Mouse (Mus musculus) liver, embryonic 14.5 days (tissue): ENCODE data around the gene Olfm2. TPM values are rescaled to one million over a fixed set of nuclear protein-coding genes. Genes with fewer than 3 reads are reported as not detected.

ENCODE experiments used
- ATAC-seq: fragments of 200-750 bp; cut with Nextera tagmentation; 2 replicates; pipeline ENCODE4 v1.8.0; 2017; ENCODE audit warnings: moderate number of reproducible peaks, mild to moderate bottlenecking, moderate library complexity; ENCODE audit not compliant: insufficient read depth
- DNase-seq, 3 experiments: peaks; one replicate each; pipeline ENCODE4 v3.0.0-alpha.2; 2012 to 2013; ENCODE audit warnings: low read depth in 3 of 3, low spot score in 3 of 3
- H3K27ac ChIP-seq: fragments of 300-500 bp; sonication (generic); 2 replicates; pipeline ENCODE4 v1.5.1; 2014; ENCODE audit warnings: moderate library complexity, mild to moderate bottlenecking, control low read depth, inconsistent platforms
- H3K27me3 ChIP-seq: fragments of 300-500 bp; sonication (generic); 2 replicates; pipeline ENCODE4 v1.6.1; 2014; ENCODE audit warnings: mild to moderate bottlenecking, low read length, moderate library complexity; ENCODE audit not compliant: control insufficient read depth, insufficient read depth
- H3K36me3 ChIP-seq: fragments of 300-500 bp; sonication (generic); replicated peaks from 2 replicates; pipeline ENCODE4 v1.6.1; 2014; ENCODE audit warnings: low read depth; ENCODE audit not compliant: control insufficient read depth, insufficient read depth
- H3K4me1 ChIP-seq, 2 experiments: fragments of 200-500 bp in 1 of 2; fragments of 300-500 bp in 1 of 2; sonication (generic) in 1 of 2; replicated peaks; 2 replicates each; pipeline ENCODE4 v1.6.1; 2012 to 2014; ENCODE audit warnings: antibody characterized with exemption in 1 of 2, inconsistent platforms in 1 of 2, low read length in 1 of 2; ENCODE audit not compliant: control insufficient read depth in 2 of 2, insufficient read depth in 2 of 2
- H3K4me2 ChIP-seq: fragments of 300-500 bp; sonication (generic); 2 replicates; pipeline ENCODE4 v1.6.1; 2014; ENCODE audit warnings: low read depth, mild to moderate bottlenecking, control low read depth, moderate library complexity
- H3K4me3 ChIP-seq, 2 experiments: fragments of 200-500 bp in 1 of 2; fragments of 300-500 bp in 1 of 2; sonication (generic) in 1 of 2; 2 replicates each; pipeline ENCODE4 v1.5.1; 2012 to 2014; ENCODE audit warnings: low read depth in 2 of 2, low read length in 2 of 2, mild to moderate bottlenecking in 2 of 2, control low read depth in 1 of 2, inconsistent platforms in 1 of 2, moderate library complexity in 1 of 2; ENCODE audit not compliant: insufficient read depth in 1 of 2
- H3K9ac ChIP-seq: fragments of 300-500 bp; sonication (generic); replicated peaks from 2 replicates; pipeline ENCODE4 v1.6.1; 2014; ENCODE audit warnings: mild to moderate bottlenecking, control low read depth, moderate library complexity
- H3K9me3 ChIP-seq: fragments of 300-500 bp; sonication (generic); 2 replicates; pipeline ENCODE4 v1.6.1; 2016; ENCODE audit warnings: low read length, mixed read lengths; ENCODE audit not compliant: control insufficient read depth
- CTCF ChIP-seq: IDR thresholded peaks from 2 replicates; pipeline ENCODE4 v1.5.1; 2016; ENCODE audit warnings: antibody characterized with exemption, low read depth, control low read depth
- EP300 ChIP-seq: IDR thresholded peaks from 2 replicates; pipeline ENCODE4 v1.6.1; 2016; ENCODE audit warnings: antibody characterized with exemption, low read depth
- WGBS: fragments of 180-500 bp; shearing (Covaris S2); extraction: QIAGEN DNeasy Blood & Tissue Kit; methylation state at CpG from one replicate; pipeline ENCODE4 v1.1.7; 2014; ENCODE audit not compliant: insufficient replicate concordance; 5-methylcytosine and 5-hydroxymethylcytosine counted together
- polyA plus RNA-seq, 2 experiments: library from polyadenylated mRNA; depleted of rRNA in 1 of 2; stranded (reverse) in 1 of 2; unstranded in 1 of 2; fragments of >200 nt; fragmentation: Nextera tagmentation in 1 of 2; extraction: Ambion mirVana in 1 of 2; gene quantifications; 2 replicates each; pipeline versions ENCODE4 v1.2.1 to v1.2.3; 2012 to 2014

The Olfm2 gene
- polyA plus RNA-seq, 2 experiments: 0.06 to 0.10 TPM

DNA sequence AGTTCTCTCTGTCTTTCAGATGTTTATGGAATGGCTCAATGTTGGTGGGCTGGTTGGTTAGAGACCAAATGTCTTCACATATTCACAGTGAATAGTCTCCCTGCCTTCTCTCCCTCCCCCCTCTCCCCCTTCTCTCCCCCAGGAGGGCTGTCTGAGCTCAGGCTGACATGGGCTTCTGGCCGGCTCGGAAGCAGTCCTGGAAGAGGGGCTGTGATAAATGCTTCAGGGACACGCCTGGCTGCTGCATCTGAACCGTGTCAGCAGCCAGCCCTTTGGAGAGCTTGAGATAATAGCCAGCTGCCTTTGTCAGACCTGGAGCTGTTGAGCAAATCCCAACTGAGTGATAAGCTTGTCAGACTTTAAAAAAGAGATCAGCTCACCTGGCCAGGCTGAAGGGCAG lies 56.2 kb downstream of the Olfm2 start:
- no peak overlapping the region for H3K4me3 ChIP-seq
- H3K9me3 ChIP-seq: no peaks in the 10 kb centered on the region
- no peaks in the 10 kb centered on the region for H3K4me1 ChIP-seq
- no peak overlapping the region for H3K4me2 ChIP-seq
- WGBS: 5% methylated on average over 4 of the region's 4 CpGs
- TF ChIP-seq EP300: no peak
- TF ChIP-seq CTCF: no peak
- no peaks in the 10 kb centered on the region for H3K36me3 ChIP-seq
- DNase-seq: no peak
- H3K9ac ChIP-seq: no peak overlapping the region
- H3K27ac ChIP-seq: no peak overlapping the region
- peaks cover 12% of the 10 kb centered on the region for H3K27me3 ChIP-seq
- ATAC-seq: no peak

DNA sequence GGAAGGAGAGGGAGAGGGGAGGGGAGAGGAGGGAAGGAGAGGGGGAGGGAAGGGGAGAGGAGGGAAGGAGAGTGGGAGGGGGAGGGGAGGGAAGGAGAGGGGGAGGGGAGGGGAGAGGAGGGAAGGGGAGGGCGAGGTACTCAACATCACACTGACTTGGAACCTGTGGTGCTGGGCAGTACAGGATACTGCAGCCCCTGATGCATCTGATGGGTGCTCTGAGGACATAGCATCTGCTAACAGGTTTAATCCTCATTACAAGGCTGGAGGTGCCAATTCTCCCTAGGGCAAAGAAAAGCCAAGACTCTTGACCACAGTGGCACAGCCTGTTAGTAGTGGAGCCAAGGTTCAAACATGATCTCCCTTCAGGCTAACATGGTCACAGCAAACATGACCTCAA lies 56.7 kb downstream of the Olfm2 start:
- Histone ChIP-seq H3K4me3 (no peak overlapping the region), H3K4me1 (no peaks in the 10 kb centered on the region), H3K9ac (no peak overlapping the region), H3K36me3 (no peaks in the 10 kb centered on the region), H3K27ac (no peak overlapping the region), H3K27me3 (peaks cover 7% of the 10 kb centered on the region), H3K4me2 (no peak overlapping the region), H3K9me3 (no peaks in the 10 kb centered on the region)
- TF ChIP-seq CTCF: no peak
- TF ChIP-seq EP300: no peak
- ATAC-seq: no peak
- DNase-seq: no peak
- 0% methylated on average over 1 of the region's 1 CpGs for WGBS

DNA sequence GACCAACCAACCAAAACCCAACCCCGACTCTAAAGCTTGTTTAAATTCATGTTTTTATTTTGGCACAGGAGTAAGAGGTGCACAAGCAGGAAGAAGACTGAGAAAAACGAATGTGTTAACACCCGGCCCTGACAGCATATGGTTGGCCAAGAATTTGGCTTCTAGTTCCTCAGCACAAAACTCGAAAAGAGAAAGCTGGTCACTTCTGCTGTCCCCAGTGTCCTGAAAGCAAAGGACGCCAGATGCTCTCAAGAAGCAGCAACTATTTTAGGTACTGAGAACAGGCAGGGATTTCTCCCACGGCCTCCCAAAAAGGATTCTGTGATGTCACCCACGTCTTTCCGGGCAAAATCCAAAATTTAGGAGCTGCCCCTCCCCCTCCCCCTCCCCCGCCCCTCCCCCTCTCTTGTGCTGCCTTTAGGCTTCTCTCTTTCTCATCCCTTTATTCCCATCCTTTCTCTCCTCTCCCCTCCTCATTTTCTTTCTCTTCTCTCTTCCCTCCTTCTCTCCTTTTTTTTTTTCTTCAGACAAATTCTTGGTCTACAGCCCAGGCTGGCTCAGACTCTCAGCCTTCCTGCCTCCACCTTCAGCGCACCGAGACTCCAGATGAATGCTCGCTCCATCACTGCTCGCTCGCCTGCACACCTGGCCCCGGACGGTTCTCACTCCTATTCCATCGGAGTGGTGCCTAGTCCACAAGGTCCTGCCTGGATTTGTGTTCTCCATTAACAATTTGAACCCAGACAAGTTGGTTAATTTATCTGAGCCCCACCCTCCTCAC lies 60.9 kb downstream of the Olfm2 start:
- ATAC-seq: no peak
- WGBS: 37% methylated on average over 16 of the region's 17 CpGs
- H3K4me3 ChIP-seq: no peak overlapping the region

DNA sequence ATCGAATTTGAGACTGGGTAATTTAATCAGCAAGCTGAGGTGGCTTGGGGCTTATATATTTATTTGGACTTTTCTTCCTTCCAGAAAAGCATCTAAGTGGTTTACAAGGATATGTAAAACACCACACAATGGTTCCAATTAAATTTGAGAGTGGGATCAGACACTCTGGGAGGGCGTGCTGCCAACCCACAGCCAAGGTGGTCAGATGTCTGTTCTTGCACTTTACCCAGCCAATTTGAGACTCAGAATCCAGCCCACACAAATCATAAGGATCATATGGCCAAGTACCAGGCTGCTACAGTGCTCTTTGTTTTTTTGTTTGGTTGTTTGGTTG lies 63.8 kb downstream of the Olfm2 start:
- no peak overlapping the region for H3K4me2 ChIP-seq
- WGBS: 49% methylated on average over 2 of the region's 2 CpGs
- H3K4me1 ChIP-seq: no peaks in the 10 kb centered on the region
- H3K27me3 ChIP-seq: no peaks in the 10 kb centered on the region
- H3K9ac ChIP-seq: no peak overlapping the region
- ATAC-seq (no peak), DNase-seq (no peak)
- no peak for TF ChIP-seq CTCF
- TF ChIP-seq EP300: no peak
- H3K36me3 ChIP-seq: no peaks in the 10 kb centered on the region
- H3K27ac ChIP-seq: no peak overlapping the region
- no peak overlapping the region for H3K4me3 ChIP-seq
- no peaks in the 10 kb centered on the region for H3K9me3 ChIP-seq

More for the DNA sequence above, 60.9 kb downstream of the Olfm2 start:
- H3K27me3 ChIP-seq: no peaks in the 10 kb centered on the region
- no peak for TF ChIP-seq EP300
- TF ChIP-seq CTCF: no peak
- H3K27ac ChIP-seq: no peak overlapping the region
- no peak overlapping the region for H3K4me2 ChIP-seq
- H3K4me1 ChIP-seq: no peaks in the 10 kb centered on the region
- DNase-seq: no peak
- no peak overlapping the region for H3K9ac ChIP-seq
- no peaks in the 10 kb centered on the region for H3K36me3 ChIP-seq
- no peaks in the 10 kb centered on the region for H3K9me3 ChIP-seq

GRCm38 (mm10) chr9:20681546-20682388 lies 64.4 kb downstream of the Olfm2 start:
- H3K36me3 ChIP-seq: no peaks in the 10 kb centered on the region
- H3K27ac ChIP-seq: no peak overlapping the region
- WGBS: 37% methylated on average over 6 of the region's 7 CpGs
- no peak overlapping the region for H3K4me3 ChIP-seq
- H3K9me3 ChIP-seq: no peaks in the 10 kb centered on the region
- H3K9ac ChIP-seq: no peak overlapping the region
- H3K4me1 ChIP-seq: no peaks in the 10 kb centered on the region
- no peak for DNase-seq
- no peaks in the 10 kb centered on the region for H3K27me3 ChIP-seq
- no peak for ATAC-seq
- no peak overlapping the region for H3K4me2 ChIP-seq
- TF ChIP-seq CTCF (no peak), EP300 (no peak)
